Mouse (Mus musculus): ENCODE results near the gene Pcdh15. TPM values are rescaled to one million over a fixed set of nuclear protein-coding genes. Genes with fewer than 3 reads are reported as not detected.

Pcdh15 gene
- polyA plus RNA-seq, 1 experiment, result 6.0 TPM

GRCm38 (mm10) chr10:73099846-73100241, 702 bp downstream of the Pcdh15 start:
- Histone ChIP-seq H3K4me3 (replicated peaks; ENCODE audit: insufficient read depth, low read depth, low read length) (no peak overlapping the region), H3K27me3 (ENCODE audit: control insufficient read depth, insufficient read depth, low read length) (no peaks in the 10 kb centered on the region; the same call in 1 of the 2 replicates), H3K27ac (ENCODE audit: insufficient read depth, low read length) (no peak overlapping the region), H3K4me1 (ENCODE audit: control insufficient read depth, insufficient read depth, low read length) (no peaks in the 10 kb centered on the region)
- no peak for TF ChIP-seq CTCF (IDR thresholded peaks at IDR 0.05; ENCODE audit: borderline replicate concordance, insufficient read depth, low read depth, low read length)
- no peak for TF ChIP-seq POLR2A (IDR thresholded peaks at IDR 0.05; ENCODE audit: borderline replicate concordance, insufficient read depth, low read length)
- under 1% methylated on average over 37 of the region's 37 CpGs for WGBS
- DNase-seq, result peak in 1 of 2 experiments; percentile 9

GRCm38 (mm10) chr10:73103383-73103994, 4.3 kb downstream of the Pcdh15 start:
- WGBS, result 77% methylated on average over 13 of the region's 13 CpGs
- TF ChIP-seq CTCF (IDR thresholded peaks at IDR 0.05; ENCODE audit: borderline replicate concordance, insufficient read depth, low read depth, low read length) (0 out of 2 replicates have a peak, but pooled peaks have one; percentile 8), POLR2A (IDR thresholded peaks at IDR 0.05; ENCODE audit: borderline replicate concordance, insufficient read depth, low read length) (no peak)
- no peak for DNase-seq
- Histone ChIP-seq H3K4me3 (replicated peaks; ENCODE audit: insufficient read depth, low read depth, low read length) (no peak overlapping the region), H3K27ac (ENCODE audit: insufficient read depth, low read length) (no peak overlapping the region), H3K27me3 (ENCODE audit: control insufficient read depth, insufficient read depth, low read length) (no peaks in the 10 kb centered on the region; the same call in 1 of the 2 replicates), H3K4me1 (ENCODE audit: control insufficient read depth, insufficient read depth, low read length) (no peaks in the 10 kb centered on the region)

- Histone ChIP-seq H3K4me3 (replicated peaks; ENCODE audit: insufficient read depth, low read depth, low read length) (no peak overlapping the region), H3K27ac (ENCODE audit: insufficient read depth, low read length) (no peak overlapping the region), H3K4me1 (ENCODE audit: control insufficient read depth, insufficient read depth, low read length) (no peaks in the 10 kb centered on the region), H3K27me3 (ENCODE audit: control insufficient read depth, insufficient read depth, low read length) (no peaks in the 10 kb centered on the region)
- 51% methylated on average over 2 of the region's 2 CpGs for WGBS
- DNase-seq, result no peak
- TF ChIP-seq CTCF (IDR thresholded peaks at IDR 0.05; ENCODE audit: borderline replicate concordance, insufficient read depth, low read depth, low read length) (peak; percentile 38; the same call in 1 of the 2 replicates), POLR2A (IDR thresholded peaks at IDR 0.05; ENCODE audit: borderline replicate concordance, insufficient read depth, low read length) (no peak)
Measured at GRCm38 (mm10) chr10:73105893-73106292, 6.8 kb downstream of the Pcdh15 start.

- no peak for DNase-seq
- TF ChIP-seq POLR2A (IDR thresholded peaks at IDR 0.05; ENCODE audit: borderline replicate concordance, insufficient read depth, low read length) (no peak), CTCF (IDR thresholded peaks at IDR 0.05; ENCODE audit: borderline replicate concordance, insufficient read depth, low read depth, low read length) (no peak)
- Histone ChIP-seq H3K4me1 (ENCODE audit: control insufficient read depth, insufficient read depth, low read length) (no peaks in the 10 kb centered on the region), H3K4me3 (replicated peaks; ENCODE audit: insufficient read depth, low read depth, low read length) (no peak overlapping the region), H3K27me3 (ENCODE audit: control insufficient read depth, insufficient read depth, low read length) (no peaks in the 10 kb centered on the region), H3K27ac (ENCODE audit: insufficient read depth, low read length) (no peak overlapping the region)
- 81% methylated on average over 3 of the region's 3 CpGs for WGBS
Measured at GRCm38 (mm10) chr10:73137985-73138384, 38.8 kb downstream of the Pcdh15 start.

- DNase-seq, result no peak
- Histone ChIP-seq H3K4me3 (replicated peaks; ENCODE audit: insufficient read depth, low read depth, low read length) (no peak overlapping the region), H3K27ac (ENCODE audit: insufficient read depth, low read length) (no peak overlapping the region), H3K27me3 (ENCODE audit: control insufficient read depth, insufficient read depth, low read length) (no peaks in the 10 kb centered on the region), H3K4me1 (ENCODE audit: control insufficient read depth, insufficient read depth, low read length) (no peaks in the 10 kb centered on the region)
- TF ChIP-seq POLR2A (IDR thresholded peaks at IDR 0.05; ENCODE audit: borderline replicate concordance, insufficient read depth, low read length), result no peak
- no peak for TF ChIP-seq CTCF (IDR thresholded peaks at IDR 0.05; ENCODE audit: borderline replicate concordance, insufficient read depth, low read depth, low read length)
Measured at GRCm38 (mm10) chr10:73147543-73147942, 48.4 kb downstream of the Pcdh15 start.

GRCm38 (mm10) chr10:73147978-73148377, 48.8 kb downstream of the Pcdh15 start:
- WGBS, result 49% methylated on average over 4 of the region's 4 CpGs
- no peaks in the 10 kb centered on the region for H3K4me1 ChIP-seq (ENCODE audit: control insufficient read depth, insufficient read depth, low read length)
- H3K27me3 ChIP-seq (ENCODE audit: control insufficient read depth, insufficient read depth, low read length), result no peaks in the 10 kb centered on the region
- DNase-seq, result no peak
- no peak overlapping the region for H3K27ac ChIP-seq (ENCODE audit: insufficient read depth, low read length)
- no peak overlapping the region for H3K4me3 ChIP-seq (replicated peaks; ENCODE audit: insufficient read depth, low read depth, low read length)
- no peak for TF ChIP-seq CTCF (IDR thresholded peaks at IDR 0.05; ENCODE audit: borderline replicate concordance, insufficient read depth, low read depth, low read length)
- no peak for TF ChIP-seq POLR2A (IDR thresholded peaks at IDR 0.05; ENCODE audit: borderline replicate concordance, insufficient read depth, low read length)

- Histone ChIP-seq H3K4me1 (ENCODE audit: control insufficient read depth, insufficient read depth, low read length) (no peaks in the 10 kb centered on the region), H3K27ac (ENCODE audit: insufficient read depth, low read length) (no peak overlapping the region), H3K27me3 (ENCODE audit: control insufficient read depth, insufficient read depth, low read length) (no peaks in the 10 kb centered on the region), H3K4me3 (replicated peaks; ENCODE audit: insufficient read depth, low read depth, low read length) (no peak overlapping the region)
- no peak for TF ChIP-seq CTCF (IDR thresholded peaks at IDR 0.05; ENCODE audit: borderline replicate concordance, insufficient read depth, low read depth, low read length)
- no peak for TF ChIP-seq POLR2A (IDR thresholded peaks at IDR 0.05; ENCODE audit: borderline replicate concordance, insufficient read depth, low read length)
- 74% methylated on average over 5 of the region's 5 CpGs for WGBS
- no peak for DNase-seq
Measured at GRCm38 (mm10) chr10:73154544-73154943, 55.4 kb downstream of the Pcdh15 start.

GRCm38 (mm10) chr10:73161757-73162156, 62.6 kb downstream of the Pcdh15 start:
- WGBS, result 87% methylated on average over 1 of the region's 1 CpGs
- DNase-seq, result no peak
- TF ChIP-seq CTCF (IDR thresholded peaks at IDR 0.05; ENCODE audit: borderline replicate concordance, insufficient read depth, low read depth, low read length) (no peak), POLR2A (IDR thresholded peaks at IDR 0.05; ENCODE audit: borderline replicate concordance, insufficient read depth, low read length) (no peak)

More at GRCm38 (mm10) chr10:73161757-73162156, 62.6 kb downstream of the Pcdh15 start:
- no peaks in the 10 kb centered on the region for H3K4me1 ChIP-seq (ENCODE audit: control insufficient read depth, insufficient read depth, low read length)
- no peaks in the 10 kb centered on the region for H3K27me3 ChIP-seq (ENCODE audit: control insufficient read depth, insufficient read depth, low read length)
- no peak overlapping the region for H3K4me3 ChIP-seq (replicated peaks; ENCODE audit: insufficient read depth, low read depth, low read length)
- H3K27ac ChIP-seq (ENCODE audit: insufficient read depth, low read length), result no peak overlapping the region

Data from cerebellum, adult 2 months (tissue).